Comparison of ENCODE assay signal across 21 mouse cellular contexts in genomic region chr19:6549566-6549965, GRCm38 (mm10). TPM values are rescaled to one million over a fixed set of nuclear protein-coding genes. Genes with fewer than 3 reads are reported as not detected.
A peak's percentile ranks its signal among the peaks of the same experiment; 100 is the strongest.
DNase-seq lines count a peak whose midpoint lies in the region; ATAC-seq lines count a peak whose summit lies in the region.
"Had no signal": no experiment of that assay in that cellular context is flagged by ENCODE, and none has a peak within 500 bp of the region (broad histone marks: within the 10 kb centered on the region; RNA-seq: fewer than 3 reads in every experiment).

No protein-coding gene starts in this region.

- H3K27me3 ChIP-seq in forebrain, embryonic 16.5 days (replicated peaks; ENCODE audit: control insufficient read depth, insufficient read depth, low read length) = no peaks in the 10 kb centered on the region
- no peaks in the 10 kb centered on the region; the same call in 1 of the 2 replicates for H3K27me3 ChIP-seq in forebrain, embryonic 11.5 days (ENCODE audit: control insufficient read depth, insufficient read depth, low read length)
- H3K27me3 ChIP-seq: stomach, embryonic 15.5 days had no signal

- no peak for DNase-seq in forebrain, embryonic 11.5 days (ENCODE audit: low spot score)
- peak; percentile 57 for DNase-seq in layer of hippocampus, adult 9-11 months
- no peak for DNase-seq in layer of hippocampus, postnatal 25 days (ENCODE audit: extremely low spot score in 1 of 2, low spot score in 1 of 2)
- peak; percentile 92 for DNase-seq in cerebellum, adult 11-12 months
- peak; percentile 90 to 91 for DNase-seq in cerebellum, postnatal 36 days
- DNase-seq in gastrocnemius, postnatal 36 days = no peak
- DNase-seq in spleen, postnatal 14 days (ENCODE audit: low spot score in 2 of 2) = no peak
- DNase-seq: embryo, embryonic 11 days; gastrocnemius, postnatal 10 days; kidney, adult 18-20 months had no signal

- H3K4me2 ChIP-seq in forebrain, embryonic 16.5 days (ENCODE audit: low read length) = no peak overlapping the region
- H3K4me2 ChIP-seq in forebrain, embryonic 11.5 days (ENCODE audit: low read depth, low read length, severe bottlenecking) = no peak overlapping the region
- H3K4me2 ChIP-seq: midbrain, embryonic 11.5 days; stomach, embryonic 15.5 days had no signal

- H3K9me3 ChIP-seq in forebrain, embryonic 16.5 days (ENCODE audit: control insufficient read depth, low read length) = no peaks in the 10 kb centered on the region
- no peaks in the 10 kb centered on the region for H3K9me3 ChIP-seq in forebrain, embryonic 11.5 days (ENCODE audit: control insufficient read depth, low read length)
- H3K9me3 ChIP-seq: G1E; stomach, embryonic 15.5 days had no signal

- WGBS in forebrain, embryonic 16.5 days = 60% methylated on average over 11 of the region's 11 CpGs
- 83% methylated on average over 11 of the region's 11 CpGs for WGBS in forebrain, embryonic 11.5 days

- intact Hi-C loops in gastrocnemius, postnatal 36 days (cut with DNase I) = no loop called here

- 0 out of 2 replicates have a peak overlapping the region, but pooled peaks have one; percentile 2 for H3K9ac ChIP-seq in forebrain, embryonic 16.5 days (replicated peaks; ENCODE audit: low read depth, low read length)
- no peak overlapping the region for H3K9ac ChIP-seq in forebrain, embryonic 11.5 days (ENCODE audit: low read length)
- H3K9ac ChIP-seq: stomach, embryonic 15.5 days had no signal

- H3K27ac ChIP-seq in forebrain, embryonic 16.5 days (ENCODE audit: low read length) = peak overlapping the region; percentile 7; the same call in 1 of the 2 replicates
- H3K27ac ChIP-seq in forebrain, embryonic 11.5 days (ENCODE audit: low read depth, low read length) = no peak overlapping the region
- H3K27ac ChIP-seq: stomach, embryonic 15.5 days had no signal

- H3K36me3 ChIP-seq in forebrain, embryonic 16.5 days (ENCODE audit: control insufficient read depth, insufficient read depth) = no peaks in the 10 kb centered on the region
- H3K36me3 ChIP-seq in forebrain, embryonic 11.5 days (ENCODE audit: control insufficient read depth, insufficient read depth, low read length) = no peaks in the 10 kb centered on the region
- H3K36me3 ChIP-seq: G1E; stomach, embryonic 15.5 days had no signal

- H3K4me3 ChIP-seq in forebrain, embryonic 16.5 days (replicated peaks; ENCODE audit: low read length) = no peak overlapping the region
- no peak overlapping the region for H3K4me3 ChIP-seq in forebrain, embryonic 11.5 days (ENCODE audit: low read depth, low read length)
- H3K4me3 ChIP-seq: stomach, embryonic 15.5 days had no signal

- ATAC-seq in forebrain, embryonic 16.5 days = no peak
- no peak for ATAC-seq in forebrain, embryonic 11.5 days (replicated peaks; ENCODE audit: low FRiP score)

- H3K4me1 ChIP-seq in forebrain, embryonic 16.5 days (replicated peaks; ENCODE audit: control insufficient read depth, insufficient read depth, low read length) = peaks cover 16% of the 10 kb centered on the region
- H3K4me1 ChIP-seq in forebrain, embryonic 11.5 days (replicated peaks; ENCODE audit: control insufficient read depth, insufficient read depth, low read length) = no peaks in the 10 kb centered on the region
- H3K4me1 ChIP-seq: stomach, embryonic 15.5 days had no signal

RNA-seq across cellular contexts. Expression of gene Slc22a12, which starts 6.7 kb away (rescaled TPM):
- polyA plus RNA-seq in forebrain, embryonic 16.5 days (2015; fragmentation: Nextera tagmentation; extraction: Ambion mirVana) = not detected in 2 replicates
- polyA plus RNA-seq in forebrain, embryonic 11.5 days (2014; fragmentation: Nextera tagmentation; extraction: Ambion mirVana) = not detected in 2 replicates
- total RNA-seq in layer of hippocampus, postnatal 25 days (2021) = 1 to 10 TPM in 1 of 2 experiments, under 1 TPM in 1; 0.47 to 1.2 TPM
- not detected for total RNA-seq in gastrocnemius, postnatal 36 days (2021)
- total RNA-seq: G1E; gastrocnemius, postnatal 10 days; left cerebral cortex, adult 18-20 months; liver, adult 2 months; neutrophil, adult 5-6 weeks had no signal
- polyA plus RNA-seq: C2C12; G1E; heart, embryonic 14.5 days; hindbrain, embryonic 11.5 days; liver, adult 2 months; lung, embryonic 16.5 days; midbrain, embryonic 11.5 days; stomach, embryonic 15.5 days had no signal

Comparison
In these comparisons a context has a peak if more than half of its experiments do, and no peak if none do; other contexts are left out.
1. DNase-seq: peak in layer of hippocampus, adult 9-11 months (single experiment), cerebellum, adult 11-12 months (single experiment) and cerebellum, postnatal 36 days (2 of 2); none in forebrain, embryonic 11.5 days (single experiment), layer of hippocampus, postnatal 25 days (0 of 2), gastrocnemius, postnatal 36 days (0 of 2) and spleen, postnatal 14 days (0 of 2).